Mouse (Mus musculus): ENCODE results near the gene Tradd.

Gene Tradd

DNA sequence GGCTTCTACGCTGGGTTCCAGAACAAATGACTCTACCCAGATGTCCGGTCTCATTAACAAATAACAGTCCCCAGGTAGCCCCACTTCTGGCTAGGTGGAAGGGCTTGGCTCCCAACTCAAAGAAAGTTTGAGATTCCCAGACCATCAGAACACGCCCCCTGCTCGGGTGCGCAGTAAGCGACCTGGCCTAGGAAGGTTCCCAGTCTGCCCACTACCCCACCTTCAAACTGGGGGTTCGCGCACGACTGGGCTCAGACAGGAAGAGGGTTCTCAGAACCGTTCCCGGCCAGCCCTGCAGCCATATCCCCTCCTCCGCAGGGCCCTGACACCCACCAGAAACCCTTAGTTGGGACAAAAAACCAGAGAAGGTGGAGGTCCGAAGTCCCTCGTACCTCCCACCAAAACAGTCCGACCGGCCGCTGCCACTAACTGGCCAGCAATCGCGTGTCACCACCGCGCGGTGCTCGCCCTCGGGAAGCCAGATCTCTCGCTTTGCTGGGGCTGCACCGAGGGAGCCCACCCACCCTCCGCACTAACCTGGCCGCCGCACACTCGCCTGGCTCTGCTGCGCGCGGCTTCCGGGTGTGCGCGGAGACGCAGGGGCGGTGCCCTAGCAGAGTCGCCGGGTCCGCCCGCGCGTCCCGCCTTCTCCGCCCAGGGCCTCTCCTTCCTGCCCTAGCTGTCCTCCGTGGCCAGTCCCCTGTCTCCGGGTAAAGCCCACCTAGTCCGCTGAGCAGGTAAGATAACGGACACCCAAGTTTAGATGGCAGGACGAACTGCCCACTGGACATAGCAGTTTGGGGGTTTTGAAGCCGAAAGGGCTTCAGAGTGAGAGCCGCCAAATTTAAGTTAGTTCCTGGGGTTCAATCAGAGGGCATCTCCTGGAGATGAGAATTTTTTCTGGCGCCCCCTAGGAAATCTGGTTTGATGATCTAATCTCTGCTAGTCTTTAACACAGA lies at the start of gene Tradd, which contains the start of gene Fbxl8:
Gene Tradd, minus strand, starts transcription at position 586 of the 959 bp plus-strand sequence.
Gene Fbxl8, plus strand, starts transcription at position 625 of the 959 bp plus-strand sequence.
- no peak for DNase-seq (ENCODE audit: low spot score)

DNA sequence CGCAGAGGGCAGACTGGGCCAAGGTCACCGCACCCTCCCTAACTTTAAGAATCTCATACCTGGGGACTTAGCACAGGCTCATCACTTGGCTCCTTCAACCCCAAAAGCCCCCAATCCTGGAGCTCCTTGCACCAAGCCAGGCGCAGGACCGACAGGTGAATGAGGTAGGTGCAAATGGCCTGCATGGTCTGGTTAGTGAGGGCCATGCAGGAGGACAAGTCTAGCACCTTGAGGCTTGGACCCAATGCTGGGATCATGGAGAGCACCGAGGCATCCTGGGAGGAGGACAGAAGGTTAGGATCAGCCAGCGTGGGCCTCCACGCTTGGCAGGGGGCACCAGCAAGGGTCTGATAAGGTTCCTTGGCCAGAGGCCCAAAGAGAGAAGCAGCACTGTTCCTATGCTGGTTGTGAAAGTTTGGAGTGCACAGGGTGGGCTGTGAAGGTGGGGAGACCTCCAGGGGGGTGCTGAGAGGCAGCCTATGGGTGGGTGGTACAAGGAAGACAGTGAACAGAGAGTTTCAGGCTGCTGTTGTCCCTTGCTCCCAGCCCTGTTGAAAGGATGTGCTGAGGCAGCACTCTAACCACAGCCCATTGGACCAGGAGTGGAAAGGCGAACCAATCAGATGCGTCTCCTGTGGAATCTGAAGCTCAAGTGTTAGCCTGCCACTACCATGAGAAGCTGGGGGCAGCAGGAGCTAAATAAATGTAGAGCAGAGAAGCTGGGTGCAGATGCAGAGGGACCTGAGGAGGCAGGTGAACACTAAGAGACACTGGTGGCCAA lies 49.4 kb upstream of the Tradd start:
- DNase-seq (ENCODE audit: low spot score), result no peak

DNA sequence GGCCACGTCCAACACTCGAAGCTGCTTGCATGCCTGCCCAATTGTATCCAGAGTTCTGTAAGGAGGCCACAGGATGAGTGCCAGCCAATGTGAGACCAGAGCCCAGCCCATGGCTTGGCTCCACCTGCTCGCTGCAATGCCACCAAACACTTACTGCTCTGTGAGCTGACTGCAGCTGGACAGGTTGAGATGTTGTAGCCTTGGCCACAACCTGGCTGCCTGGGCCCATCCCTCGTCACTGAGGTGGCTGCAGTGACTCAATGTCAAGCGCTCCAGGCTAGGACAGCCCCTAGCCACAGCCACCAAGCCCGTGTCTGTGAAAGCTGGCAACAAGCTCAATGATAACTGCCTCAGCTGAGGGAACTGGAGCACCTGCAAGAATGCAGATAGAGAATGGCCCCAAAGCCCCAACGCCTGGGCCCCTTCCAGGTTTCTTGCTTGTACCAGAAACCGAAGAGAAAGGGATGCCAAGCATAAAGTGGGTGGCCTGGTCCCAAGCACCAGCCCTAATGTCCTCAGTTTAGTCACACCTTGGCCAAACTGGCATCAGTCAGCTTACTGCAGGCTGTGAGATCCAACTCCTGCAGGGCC lies 48.6 kb upstream of the Tradd start:
- DNase-seq (ENCODE audit: low spot score), result no peak

DNA sequence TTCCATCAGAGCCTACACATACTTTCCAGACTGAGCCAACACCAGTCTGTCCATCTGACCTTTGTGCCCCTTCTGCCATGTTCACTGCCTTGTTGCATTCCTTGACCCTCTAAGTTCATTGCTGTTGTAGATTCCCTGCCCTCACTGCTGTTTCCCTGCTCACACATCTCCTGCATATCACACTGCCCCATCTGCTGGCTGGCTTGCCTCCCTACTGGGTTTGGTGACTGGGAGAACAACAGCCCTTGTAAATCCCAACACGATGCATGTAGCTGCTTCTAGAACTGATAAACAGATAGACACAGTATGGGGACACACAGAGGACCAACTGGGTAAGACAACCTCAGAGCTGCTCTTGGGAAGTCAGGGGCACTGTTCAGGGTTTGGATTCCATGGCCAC lies 47.3 kb upstream of the Tradd start:
- DNase-seq (ENCODE audit: low spot score), result no peak

DNA sequence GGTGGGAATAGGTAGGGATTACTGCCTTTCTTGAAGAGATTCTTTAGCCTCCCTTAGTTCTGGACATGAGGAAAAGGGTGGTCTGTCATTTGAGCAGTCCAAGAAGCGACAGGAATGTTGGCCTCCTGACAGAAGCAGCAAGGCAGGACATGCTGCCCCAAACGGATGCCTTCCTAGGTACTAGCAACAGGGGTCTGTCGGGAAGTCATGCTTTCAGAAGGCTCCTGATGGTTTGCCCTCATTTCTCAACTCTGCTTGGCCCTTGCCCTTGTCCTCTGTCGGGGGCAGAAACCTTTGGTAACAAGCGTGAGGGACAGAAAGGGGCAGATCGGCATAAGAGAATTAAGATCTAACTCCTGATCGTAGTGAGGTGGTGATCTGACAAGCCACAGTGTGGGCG lies 45.7 kb upstream of the Tradd start:
- no peak for DNase-seq (ENCODE audit: low spot score)

DNA sequence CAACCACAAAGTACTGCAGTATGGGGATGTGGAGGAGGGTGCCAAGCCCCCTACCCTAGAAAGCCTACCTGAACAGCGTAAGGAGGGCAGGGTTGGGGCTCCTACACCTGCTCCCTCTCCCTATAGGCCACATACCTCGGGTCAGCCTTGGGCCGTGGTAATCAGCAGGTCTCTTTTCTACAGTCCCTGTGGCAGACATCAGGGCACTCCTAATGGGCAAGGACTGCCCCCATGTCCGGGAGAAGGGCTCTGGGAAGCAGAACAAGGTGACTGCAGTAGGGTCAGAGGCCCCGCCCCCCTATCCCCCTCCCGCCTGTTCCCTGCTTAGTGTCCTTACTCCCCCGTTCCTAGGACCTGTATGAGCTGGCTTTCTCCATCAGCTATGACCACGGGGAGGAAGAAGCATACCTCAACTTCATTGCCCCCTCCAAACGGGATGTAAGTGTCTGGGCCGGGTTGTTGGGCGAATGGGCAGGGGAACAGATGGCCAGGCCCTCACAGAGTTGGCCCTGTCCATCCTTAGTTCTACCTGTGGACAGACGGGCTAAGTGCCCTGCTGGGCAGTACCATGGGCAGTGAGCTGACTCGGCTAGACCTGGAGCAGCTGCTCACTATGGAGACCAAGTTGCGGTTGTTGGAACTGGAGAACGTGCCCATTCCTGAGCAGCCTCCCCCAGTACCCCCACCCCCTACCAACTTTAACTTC lies 44.9 kb upstream of the Tradd start:
- DNase-seq (ENCODE audit: low spot score), result no peak

DNA sequence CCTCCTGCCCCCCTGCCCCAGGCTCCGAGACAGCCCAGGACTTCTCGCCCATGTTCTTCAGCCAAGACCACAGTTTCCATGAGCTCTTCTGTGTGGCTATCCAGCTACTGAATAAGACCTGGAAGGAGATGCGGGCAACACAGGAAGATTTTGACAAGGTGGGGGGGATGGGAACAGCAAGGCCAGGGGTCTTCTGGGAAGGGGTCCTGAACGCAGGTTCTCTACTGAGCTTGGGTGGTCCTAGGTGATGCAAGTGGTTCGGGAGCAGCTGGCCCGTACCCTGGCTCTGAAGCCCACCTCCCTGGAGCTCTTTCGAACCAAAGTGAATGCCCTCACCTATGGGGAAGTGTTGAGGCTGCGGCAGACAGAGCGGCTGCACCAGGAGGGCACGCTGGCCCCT lies 44.0 kb upstream of the Tradd start:
- no peak for DNase-seq (ENCODE audit: low spot score)

DNA sequence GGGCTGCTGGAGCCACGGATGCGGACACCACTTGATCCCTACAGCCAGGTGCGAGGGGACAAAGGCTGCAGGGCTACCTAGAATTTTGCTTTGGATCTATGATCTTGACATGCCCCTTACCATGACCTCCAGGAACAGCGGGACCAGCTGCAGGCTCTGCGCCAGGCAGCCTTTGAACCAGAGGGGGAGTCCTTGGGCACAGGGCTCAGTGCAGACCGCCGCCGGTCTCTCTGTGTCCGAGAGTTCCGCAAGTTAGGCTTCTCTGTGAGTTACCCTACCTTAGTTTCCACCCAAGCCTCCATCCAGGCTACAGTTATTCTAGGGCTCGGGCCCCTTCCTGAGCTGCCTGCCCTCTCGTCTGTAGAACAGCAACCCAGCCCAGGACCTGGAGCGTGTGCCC lies 43.3 kb upstream of the Tradd start:
- no peak for DNase-seq (ENCODE audit: low spot score)

DNA sequence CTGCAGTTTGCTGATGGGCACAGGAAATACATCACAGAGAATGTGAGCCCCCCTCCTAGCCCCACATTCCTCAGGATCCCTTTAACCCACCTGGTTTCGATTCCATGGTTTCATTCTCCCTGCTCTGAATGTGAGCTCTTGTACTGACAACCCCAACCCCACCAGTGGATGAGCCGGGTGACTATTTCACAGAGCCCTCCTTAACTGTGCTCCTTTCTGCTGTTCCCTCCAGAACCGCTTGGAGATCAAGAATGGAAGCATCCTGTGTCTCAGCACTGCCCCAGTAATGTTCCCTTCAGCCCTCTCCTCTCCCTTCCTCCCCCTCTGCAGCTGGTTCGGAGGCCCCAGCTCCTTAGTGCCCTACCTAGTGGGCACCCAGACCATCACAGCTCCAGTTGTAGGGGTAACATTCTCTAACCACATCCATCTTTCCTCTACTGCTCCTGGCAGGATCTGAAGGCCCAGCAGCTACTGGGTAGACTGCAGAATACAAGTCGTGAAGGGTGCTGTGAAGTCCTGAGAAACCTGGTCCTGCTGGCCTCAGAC lies 41.8 kb upstream of the Tradd start:
- DNase-seq (ENCODE audit: low spot score), result no peak

DNA sequence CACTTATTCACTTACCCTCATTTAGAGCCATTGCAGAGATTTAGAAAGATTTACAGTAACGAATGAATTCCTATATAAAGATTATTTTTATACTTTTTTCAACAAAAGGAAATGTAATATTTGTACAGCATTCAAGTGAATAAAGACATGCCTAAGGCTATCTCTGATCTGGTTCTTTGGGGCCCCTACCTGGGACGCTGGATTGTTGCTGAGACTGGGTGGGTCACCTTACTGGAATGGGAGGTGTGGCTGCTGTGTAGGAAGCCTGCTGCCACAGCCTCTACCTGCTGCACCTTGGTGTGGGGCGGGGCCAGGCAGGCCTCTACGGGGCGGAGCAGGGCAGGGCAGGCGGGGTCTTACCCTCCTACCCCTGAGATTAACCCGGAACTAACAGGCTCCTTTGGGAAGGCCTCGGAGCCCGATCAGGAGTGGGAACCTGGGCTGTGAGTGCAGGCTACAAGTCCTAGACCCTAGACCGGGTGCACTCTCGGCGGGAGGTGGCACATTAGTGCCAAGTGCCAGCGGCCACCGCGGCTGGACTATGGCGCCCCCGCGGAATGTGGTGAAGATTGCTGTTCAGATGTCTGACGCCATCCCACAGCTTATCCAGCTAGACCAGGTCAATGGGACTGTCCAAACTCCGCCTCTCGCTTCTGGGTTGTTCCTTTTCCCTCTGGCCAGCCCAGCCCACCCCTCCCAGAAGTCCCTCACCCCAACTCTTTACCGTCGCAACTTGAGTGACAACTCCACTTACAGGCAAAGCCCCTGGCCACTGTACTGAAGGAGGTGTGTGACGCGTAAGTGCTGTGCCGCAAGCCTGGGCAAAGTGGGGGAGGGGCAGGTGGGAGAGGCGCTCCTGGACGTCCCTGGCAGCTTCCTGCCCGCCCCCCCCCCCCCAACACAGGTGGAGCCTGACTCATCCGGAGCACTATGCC lies 41.1 kb upstream of the Tradd start, which contains the start of gene Elmo3:
Gene Elmo3, plus strand, starts transcription at position 391 of the 935 bp plus-strand sequence.
- no peak for DNase-seq (ENCODE audit: low spot score)

DNA sequence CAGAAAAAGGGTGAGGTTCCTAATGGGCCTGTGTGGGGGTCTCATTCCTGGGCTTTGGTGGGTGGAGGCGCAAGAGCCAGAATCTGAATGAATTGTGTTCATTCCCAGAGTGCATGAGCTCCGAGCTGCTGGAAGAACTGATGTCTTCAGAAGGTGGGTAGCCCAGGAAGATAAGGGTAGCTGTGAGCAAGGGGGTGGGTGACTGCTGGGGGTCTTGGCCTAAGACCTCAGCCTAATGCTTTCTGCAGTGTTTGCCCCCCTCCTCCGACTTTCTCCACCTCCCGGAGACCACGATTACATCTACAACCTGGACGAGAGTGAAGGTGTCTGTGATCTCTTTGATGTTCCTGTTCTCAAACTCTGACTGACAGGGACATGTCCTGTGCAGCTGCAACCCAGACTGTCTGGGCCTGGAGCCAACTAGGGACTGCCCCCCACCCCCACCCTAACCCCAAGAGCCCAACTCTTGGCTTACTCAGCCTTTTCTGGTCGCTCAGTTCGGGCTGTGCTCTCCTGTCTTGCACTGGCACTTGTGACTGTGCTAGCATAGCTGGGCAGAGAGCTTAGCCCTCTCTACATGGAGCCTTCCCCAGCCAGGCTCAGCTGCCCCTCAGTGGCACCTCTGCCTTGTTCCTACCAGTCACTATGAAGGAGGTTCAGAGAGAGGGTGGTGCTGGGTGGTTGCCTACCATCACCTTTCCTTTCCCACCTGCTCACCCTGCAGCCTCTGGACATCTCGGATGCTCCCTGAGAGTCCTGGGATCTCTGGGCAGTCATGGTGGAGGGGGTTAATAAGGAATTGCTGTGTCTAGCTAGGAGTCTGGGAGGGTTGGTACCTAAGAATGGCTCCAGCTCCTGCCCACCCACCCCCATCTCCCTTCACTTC lies 40.2 kb upstream of the Tradd start:
- no peak for DNase-seq (ENCODE audit: low spot score)

DNA sequence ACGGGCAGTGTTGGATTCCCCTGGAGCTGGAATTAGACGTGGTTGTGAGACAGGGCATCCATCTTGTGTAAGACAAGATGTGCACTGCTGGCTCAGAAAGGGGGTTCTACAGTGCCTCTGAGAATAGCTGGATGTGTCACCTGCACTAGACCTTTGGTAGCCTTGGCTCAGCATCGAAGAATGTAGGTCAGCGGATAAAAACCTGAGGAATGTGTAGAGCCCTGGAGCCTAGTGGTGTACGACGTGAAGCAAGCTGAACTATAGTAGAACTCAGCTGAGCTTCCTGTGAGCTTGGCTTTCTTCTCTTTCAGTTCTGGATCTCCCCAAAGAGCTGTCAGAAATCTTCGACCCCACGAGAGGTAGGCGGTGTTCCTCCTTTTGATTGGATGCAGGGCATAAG lies 39.5 kb upstream of the Tradd start:
- DNase-seq (ENCODE audit: low spot score), result no peak

DNA sequence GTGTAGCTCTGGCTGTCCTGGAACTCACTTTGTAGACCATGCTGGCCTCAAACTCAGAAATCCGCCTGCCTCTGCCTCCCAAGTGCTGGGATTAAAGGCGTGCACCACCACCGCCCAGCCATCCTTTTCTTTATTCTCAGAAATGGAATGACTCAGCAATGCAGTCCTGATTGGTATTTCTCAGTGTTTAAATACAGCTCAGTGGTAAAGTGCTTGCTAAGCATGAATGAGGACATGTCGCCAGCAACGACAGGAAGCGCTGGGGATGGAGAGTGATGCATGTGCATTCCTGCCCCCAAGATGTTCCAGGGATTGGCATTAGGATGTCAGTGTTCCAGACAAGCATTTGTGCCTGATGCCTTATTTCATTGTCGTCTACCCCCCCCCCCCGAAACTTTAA lies 39.0 kb upstream of the Tradd start:
- no peak for DNase-seq (ENCODE audit: low spot score)

DNA sequence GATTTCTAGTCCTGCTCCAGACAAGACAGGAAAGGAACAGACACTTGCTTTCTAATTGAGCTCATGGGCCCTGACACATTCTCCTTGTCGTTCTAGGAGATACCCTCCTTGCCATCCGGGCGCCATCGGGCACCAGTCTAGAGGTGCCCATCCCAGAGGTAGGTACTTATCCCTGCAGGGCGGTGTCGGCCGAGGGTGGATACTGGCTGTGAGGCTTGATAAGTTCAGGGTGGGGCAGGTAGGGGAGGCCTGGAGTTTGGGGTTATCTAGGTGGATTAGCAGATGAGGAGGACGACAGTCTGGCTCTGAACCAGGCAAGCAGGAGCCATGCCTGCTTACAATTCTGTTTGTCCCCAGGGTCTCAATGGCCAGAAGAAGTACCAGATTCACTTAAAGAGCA lies 35.6 kb upstream of the Tradd start:
- DNase-seq (ENCODE audit: low spot score), result no peak

DNA sequence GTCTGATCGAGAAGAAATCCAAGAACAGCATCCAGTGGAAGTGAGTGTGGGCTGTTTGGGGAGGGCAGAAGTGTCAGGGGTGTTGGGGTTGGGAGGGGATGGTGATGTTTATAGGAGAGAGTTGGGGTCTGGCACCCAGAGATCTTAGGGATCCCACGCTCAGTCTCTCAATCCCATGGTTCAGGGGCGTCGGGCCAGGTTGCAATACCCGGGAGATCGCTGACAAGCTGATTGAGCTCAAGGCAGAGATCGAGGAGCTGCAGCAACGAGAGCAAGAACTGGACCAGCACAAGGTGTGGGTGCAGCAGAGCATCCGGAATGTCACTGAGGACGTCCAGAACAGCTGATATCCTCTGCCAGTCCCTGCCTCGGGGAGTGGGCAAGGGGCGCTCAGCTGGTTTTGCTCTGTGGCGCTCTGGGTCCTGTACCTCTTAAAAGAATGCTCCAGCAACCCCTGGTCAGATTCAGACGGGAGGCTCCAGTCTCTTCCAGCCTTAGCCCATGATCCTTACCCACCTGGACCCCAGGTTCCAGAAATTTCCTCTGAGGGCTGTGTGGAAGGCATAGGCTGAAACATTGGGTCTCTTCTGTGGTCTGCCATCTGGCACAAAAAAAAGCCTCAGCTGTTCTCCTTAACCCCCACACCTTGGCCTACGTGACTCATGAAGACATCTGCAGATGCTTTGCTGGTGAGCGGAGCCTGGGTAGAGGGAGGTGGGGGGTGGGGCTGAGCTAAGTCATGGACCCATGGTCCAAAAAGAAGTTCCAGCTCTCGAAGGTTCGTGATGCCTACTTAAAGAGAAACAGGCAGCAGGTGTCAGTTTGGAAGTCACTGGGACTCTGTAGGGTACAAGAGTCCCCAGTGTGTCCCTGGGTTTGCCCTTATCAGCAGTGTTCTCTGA lies 34.2 kb upstream of the Tradd start:
- DNase-seq (ENCODE audit: low spot score), result no peak

DNA sequence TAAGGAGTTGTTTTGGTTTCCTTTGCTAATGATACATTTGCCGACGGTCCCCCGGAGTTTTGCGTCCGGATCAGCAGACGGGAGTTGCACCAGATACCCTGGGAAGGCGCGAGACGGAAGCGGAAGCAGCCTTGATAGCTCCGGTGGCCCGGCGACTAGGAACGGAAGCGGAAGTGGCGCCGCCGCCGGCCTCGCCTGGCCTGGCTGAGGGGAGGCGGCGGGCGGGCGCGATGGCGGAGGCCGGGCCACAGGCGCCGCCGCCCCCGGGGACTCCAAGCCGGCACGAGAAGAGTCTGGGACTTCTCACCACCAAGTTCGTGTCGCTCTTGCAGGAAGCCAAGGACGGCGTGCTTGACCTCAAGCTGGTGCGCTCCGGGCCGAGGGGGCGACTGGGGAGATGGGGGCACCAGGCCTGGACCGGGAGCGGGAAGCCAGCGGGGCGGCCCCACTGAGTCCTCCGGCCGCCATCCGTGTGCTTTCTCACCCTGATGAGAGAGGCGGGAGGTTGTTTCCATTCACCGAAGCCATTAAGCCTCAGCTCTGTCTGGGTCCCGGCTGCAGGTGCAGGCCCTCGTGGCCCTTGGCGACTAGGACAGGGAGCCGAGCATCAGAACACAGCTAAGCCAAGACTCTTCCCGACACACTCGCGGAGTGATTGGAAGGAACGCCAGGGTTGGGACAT lies 33.2 kb upstream of the Tradd start, which contains the start of gene E2f4:
Gene E2f4, plus strand, starts transcription at position 153 of the 682 bp plus-strand sequence.
- DNase-seq (ENCODE audit: low spot score), result peak; percentile 71

DNA sequence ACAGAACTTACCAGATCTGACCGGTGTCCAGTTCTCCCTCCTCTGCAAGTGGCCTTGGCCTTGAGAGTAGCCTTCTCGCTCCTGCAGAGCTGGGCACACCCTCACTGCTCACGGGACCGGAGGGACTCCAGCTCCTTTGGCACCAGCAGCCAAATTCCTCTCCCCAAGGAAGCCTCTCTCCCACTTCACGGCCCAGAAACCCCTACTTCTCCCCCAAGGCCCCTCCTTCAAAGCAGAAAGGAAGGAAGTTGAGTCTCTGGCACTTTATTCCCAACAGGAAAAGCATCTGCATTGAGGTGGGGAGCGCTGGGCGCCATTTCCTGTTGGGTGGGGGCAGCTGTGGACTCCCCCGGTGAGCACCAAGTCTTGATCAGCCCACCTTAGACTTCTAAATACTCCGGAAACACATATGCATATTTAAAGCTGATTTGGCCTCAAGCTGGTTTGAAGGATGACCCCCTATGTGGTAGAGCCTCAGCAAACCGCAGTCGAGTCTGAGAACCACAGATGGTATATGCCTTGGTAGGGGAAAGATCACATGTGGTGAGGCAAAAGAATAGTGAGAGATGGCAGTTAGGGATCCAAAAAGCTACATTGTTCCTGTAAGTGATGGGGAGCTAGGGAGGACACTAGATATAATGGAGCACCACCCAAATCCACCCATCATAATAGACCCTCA lies 31.6 kb upstream of the Tradd start, which contains the start of gene Exoc3l:
Gene Exoc3l, minus strand, starts transcription at position 207 of the 679 bp plus-strand sequence.
- DNase-seq (ENCODE audit: low spot score), result no peak
